Mouse (Mus musculus): Measurements from ENCODE around the gene 1700016D06Rik. TPM values are rescaled to one million over a fixed set of nuclear protein-coding genes. Genes with fewer than 3 reads are reported as not detected.

The 1700016D06Rik gene
- total and polyA plus RNA-seq, 3 experiments, result not detected

DNA sequence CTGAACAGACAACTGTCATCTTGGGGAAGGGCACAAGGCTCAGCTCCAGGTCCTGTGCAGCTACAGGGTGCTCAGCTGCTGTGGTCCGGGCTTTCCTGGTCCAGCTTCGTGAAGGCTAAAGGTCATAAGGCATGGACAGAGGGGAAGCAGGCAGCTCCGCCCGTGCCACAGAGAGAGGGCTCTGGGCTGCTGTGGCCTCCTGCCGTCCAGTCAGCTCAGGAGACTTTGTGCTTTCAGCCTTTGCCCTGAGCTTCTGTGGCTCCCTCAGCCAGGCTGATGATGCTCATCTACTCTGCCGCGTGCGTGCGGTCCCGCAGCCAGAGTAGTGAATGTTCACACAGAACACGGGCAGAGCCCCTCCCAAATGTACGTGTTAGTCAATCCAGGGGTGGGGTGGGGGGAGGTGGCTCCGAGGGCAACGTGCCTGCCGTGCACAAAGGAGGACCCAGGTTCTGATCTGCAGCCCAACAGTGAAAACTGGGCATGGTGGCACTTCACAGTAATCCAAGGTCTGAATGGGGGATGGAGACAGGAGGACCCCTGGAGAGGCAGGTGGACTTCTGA is 34.9 kb upstream of the 1700016D06Rik start:
- no peak for DNase-seq (ENCODE audit: extremely low read depth)
- Histone ChIP-seq H3K27me3 (replicated peaks) (peaks cover 91% of the 10 kb centered on the region), H3K4me2 (ENCODE audit: insufficient read depth, low read depth, poor library complexity, severe bottlenecking) (no peak overlapping the region)

DNA sequence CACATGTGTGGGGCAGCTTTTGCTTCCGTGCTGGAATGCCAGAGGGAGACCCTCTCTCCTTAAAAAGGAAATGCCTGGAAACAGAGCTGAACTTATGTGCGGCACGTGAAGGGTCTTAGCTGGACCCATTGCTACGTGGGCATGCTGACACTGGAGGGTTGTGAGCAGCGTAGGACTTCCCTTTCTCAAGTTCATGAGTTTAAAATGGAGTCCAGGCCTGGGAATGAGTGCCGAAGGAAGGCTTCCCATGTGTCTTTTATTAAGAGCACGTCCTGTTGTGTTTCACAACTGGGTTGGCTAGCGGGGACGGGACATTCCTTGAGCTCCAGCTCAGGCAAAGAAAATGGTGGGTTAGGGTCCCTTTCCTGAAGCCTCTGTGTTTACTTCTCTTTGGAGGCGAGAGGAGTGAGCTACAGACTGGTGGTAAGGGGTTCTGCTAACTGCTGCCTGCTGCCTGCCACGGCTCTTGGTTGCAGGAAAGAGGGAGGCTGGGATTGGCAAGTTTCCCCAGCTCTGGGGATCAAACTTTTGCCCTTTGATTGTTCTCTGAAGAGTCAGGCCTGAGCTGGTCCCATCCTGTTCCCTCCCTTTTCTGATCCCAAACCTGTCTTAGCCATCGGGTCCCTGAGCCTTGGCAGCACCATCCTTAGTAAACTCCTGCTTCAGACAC is 29.5 kb upstream of the 1700016D06Rik start:
- H3K4me1 ChIP-seq (ENCODE audit: control insufficient read depth in 1 of 2, insufficient read depth in 2 of 2), result peaks cover 0 to 4% of the 10 kb centered on the region in 2 experiments; a peak in 2 of 4 replicates
- H3K36me3 ChIP-seq (replicated peaks in 1 of 2; ENCODE audit: control insufficient read depth in 1 of 2, insufficient read depth in 1 of 2, low read length in 1 of 2), result no peaks in the 10 kb centered on the region
- no peak overlapping the region for H3K4me3 ChIP-seq (replicated peaks in 1 of 3; ENCODE audit: low read depth in 2 of 3, low read length in 2 of 3, poor library complexity in 1 of 3)
- peaks cover 53% of the 10 kb centered on the region for H3K27me3 ChIP-seq (replicated peaks)
- H3K9me3 ChIP-seq (replicated peaks; ENCODE audit: low read length), result peaks cover 13% of the 10 kb centered on the region
- TF ChIP-seq MAZ (IDR thresholded peaks at IDR 0.05; ENCODE audit: low read depth, low read length), result no peak
- no peak for TF ChIP-seq SIN3A (IDR thresholded peaks at IDR 0.05; ENCODE audit: low read length)
- TF ChIP-seq TBP (conservative IDR thresholded peaks at IDR 0.05; ENCODE audit: low read depth, low read length), result no peak
- no peak for TF ChIP-seq JUND (conservative IDR thresholded peaks at IDR 0.05; ENCODE audit: low read depth, low read length)
- TF ChIP-seq MXI1 (IDR thresholded peaks at IDR 0.05; ENCODE audit: low read depth, low read length), result no peak
- in situ Hi-C loops (cut with MboI; ENCODE audit: low pct_ligation_motif_present, low pct_unique_long_range_greater_than_20kb, low sequenced_read_pairs), result no loop called here
- H3K27ac ChIP-seq (ENCODE audit: insufficient read depth, low read depth), result no peak overlapping the region
- H3K9ac ChIP-seq (ENCODE audit: insufficient read depth, low read depth), result no peak overlapping the region
- no peak overlapping the region for H3K4me2 ChIP-seq (ENCODE audit: insufficient read depth, low read depth, poor library complexity, severe bottlenecking)
- dilution Hi-C loops (cut with MboI; ENCODE audit: extremely low pct_ligation_motif_present, extremely low pct_unique_long_range_greater_than_20kb, low sequenced_read_pairs), result no loop called here
- no peaks in the 10 kb centered on the region for H3K79me2 ChIP-seq (replicated peaks; ENCODE audit: control insufficient read depth, extremely low read depth, insufficient read depth, poor library complexity, severe bottlenecking)
- no peak for DNase-seq (ENCODE audit: extremely low read depth)

More for the DNA sequence above, 34.9 kb upstream of the 1700016D06Rik start:
- Histone ChIP-seq H3K36me3 (replicated peaks in 1 of 2; ENCODE audit: control insufficient read depth in 1 of 2, insufficient read depth in 1 of 2, low read length in 1 of 2) (no peaks in the 10 kb centered on the region), H3K4me1 (ENCODE audit: control insufficient read depth in 1 of 2, insufficient read depth in 2 of 2) (peaks cover 0 to 4% of the 10 kb centered on the region in 2 experiments; a peak in 2 of 4 replicates), H3K4me3 (replicated peaks in 1 of 3; ENCODE audit: low read depth in 2 of 3, low read length in 2 of 3, poor library complexity in 1 of 3) (no peak overlapping the region), H3K79me2 (replicated peaks; ENCODE audit: control insufficient read depth, extremely low read depth, insufficient read depth, poor library complexity, severe bottlenecking) (no peaks in the 10 kb centered on the region), H3K9me3 (replicated peaks; ENCODE audit: low read length) (no peaks in the 10 kb centered on the region), H3K27ac (ENCODE audit: insufficient read depth, low read depth) (no peak overlapping the region), H3K9ac (ENCODE audit: insufficient read depth, low read depth) (no peak overlapping the region)
- TF ChIP-seq CHD2 (IDR thresholded peaks at IDR 0.05; ENCODE audit: low read length) (no peak), KAT2A (IDR thresholded peaks at IDR 0.05; ENCODE audit: insufficient replicate concordance, low read length) (no peak), ZMIZ1 (IDR thresholded peaks at IDR 0.05; ENCODE audit: low read depth, low read length) (no peak), IRF4 (IDR thresholded peaks at IDR 0.05; ENCODE audit: low read depth, low read length) (no peak), RCOR1 (conservative IDR thresholded peaks at IDR 0.05; ENCODE audit: low read depth, low read length) (no peak), USF2 (conservative IDR thresholded peaks at IDR 0.05; ENCODE audit: low read depth, low read length) (no peak), ZNF384 (IDR thresholded peaks at IDR 0.05; ENCODE audit: low read depth, low read length) (no peak), PAX5 (IDR thresholded peaks at IDR 0.05; ENCODE audit: low read length) (no peak), TCF12 (IDR thresholded peaks at IDR 0.05; ENCODE audit: low read depth, low read length) (no peak)
- in situ Hi-C loops (cut with MboI; ENCODE audit: low pct_ligation_motif_present, low pct_unique_long_range_greater_than_20kb, low sequenced_read_pairs), result no loop called here
- dilution Hi-C loops (cut with MboI; ENCODE audit: extremely low pct_ligation_motif_present, extremely low pct_unique_long_range_greater_than_20kb, low sequenced_read_pairs), result no loop called here
